Mouse (Mus musculus) MEL (cell line): ENCODE measurements around the gene Rps15.

Experiments
- CHD1 ChIP-seq: IDR thresholded peaks from 2 replicates; pipeline ENCODE4 v1.6.1; 2012; ENCODE audit warnings: low read depth, mild to moderate bottlenecking, inconsistent platforms, low read length, improper control_type of control experiment
- CHD2 ChIP-seq: IDR thresholded peaks from 2 replicates; pipeline ENCODE4 v1.6.1; 2011; ENCODE audit warnings: low read length, improper control_type of control experiment
- CTCF ChIP-seq, 3 experiments: IDR thresholded peaks in 2 of 3; conservative IDR thresholded peaks in 1 of 3; 2 replicates each; pipeline ENCODE4 v1.5.1; 2011 to 2012; ENCODE audit warnings: low read length in 3 of 3, low read depth in 2 of 3, mild to moderate bottlenecking in 2 of 3, improper control_type of control experiment in 1 of 3, inconsistent platforms in 1 of 3, mixed read lengths in 1 of 3, moderate library complexity in 1 of 3; ENCODE audit not compliant: control insufficient read depth in 1 of 3, insufficient read depth in 1 of 3, poor library complexity in 1 of 3, severe bottlenecking in 1 of 3
- E2F4 ChIP-seq: IDR thresholded peaks from 2 replicates; pipeline ENCODE4 v1.6.1; 2011; ENCODE audit warnings: low read depth, low read length, improper control_type of control experiment, borderline replicate concordance
- EP300 ChIP-seq, 2 experiments: IDR thresholded peaks; 2 replicates each; pipeline ENCODE4 v1.6.1; 2011; ENCODE audit warnings: improper control_type of control experiment in 2 of 2, low read length in 2 of 2, low read depth in 1 of 2, mild to moderate bottlenecking in 1 of 2
- GABPA ChIP-seq: IDR thresholded peaks from 2 replicates; pipeline ENCODE4 v1.6.1; 2012; ENCODE audit warnings: low read depth, mild to moderate bottlenecking, inconsistent platforms, low read length, improper control_type of control experiment, moderate library complexity
- MAZ ChIP-seq: IDR thresholded peaks from 2 replicates; pipeline ENCODE4 v1.6.1; 2012; ENCODE audit warnings: low read depth, mild to moderate bottlenecking, inconsistent platforms, low read length, improper control_type of control experiment
- USF2 ChIP-seq, 2 experiments: IDR thresholded peaks; 2 replicates each; pipeline ENCODE4 v1.6.1; 2011 to 2012; ENCODE audit warnings: improper control_type of control experiment in 2 of 2, low read length in 2 of 2, borderline replicate concordance in 1 of 2, inconsistent platforms in 1 of 2, low read depth in 1 of 2, mild to moderate bottlenecking in 1 of 2; ENCODE audit not compliant: insufficient read depth in 1 of 2

GRCm38 (mm10) chr10:80259861-80260641, 32.2 kb upstream of the Rps15 start:
- TF ChIP-seq MAZ (no peak), E2F4 (no peak), CTCF (IDR thresholded peaks at IDR 0.05 in 2 of 3, conservative IDR thresholded peaks at IDR 0.05 in 1 of 3; ENCODE audit: control insufficient read depth in 1 of 3, insufficient read depth in 1 of 3, low read depth in 2 of 3, low read length in 3 of 3, poor library complexity in 1 of 3, severe bottlenecking in 1 of 3) (no peak), USF2 (IDR thresholded peaks at IDR 0.05; ENCODE audit: borderline replicate concordance in 1 of 2, insufficient read depth in 1 of 2, low read depth in 1 of 2, low read length in 2 of 2) (no peak), CHD1 (no peak), GABPA (no peak), EP300 (IDR thresholded peaks at IDR 0.05; ENCODE audit: low read depth in 1 of 2, low read length in 2 of 2) (no peak), CHD2 (no peak)
